ENCODE assay signal across 10 mouse cellular contexts in the genomic region with DNA sequence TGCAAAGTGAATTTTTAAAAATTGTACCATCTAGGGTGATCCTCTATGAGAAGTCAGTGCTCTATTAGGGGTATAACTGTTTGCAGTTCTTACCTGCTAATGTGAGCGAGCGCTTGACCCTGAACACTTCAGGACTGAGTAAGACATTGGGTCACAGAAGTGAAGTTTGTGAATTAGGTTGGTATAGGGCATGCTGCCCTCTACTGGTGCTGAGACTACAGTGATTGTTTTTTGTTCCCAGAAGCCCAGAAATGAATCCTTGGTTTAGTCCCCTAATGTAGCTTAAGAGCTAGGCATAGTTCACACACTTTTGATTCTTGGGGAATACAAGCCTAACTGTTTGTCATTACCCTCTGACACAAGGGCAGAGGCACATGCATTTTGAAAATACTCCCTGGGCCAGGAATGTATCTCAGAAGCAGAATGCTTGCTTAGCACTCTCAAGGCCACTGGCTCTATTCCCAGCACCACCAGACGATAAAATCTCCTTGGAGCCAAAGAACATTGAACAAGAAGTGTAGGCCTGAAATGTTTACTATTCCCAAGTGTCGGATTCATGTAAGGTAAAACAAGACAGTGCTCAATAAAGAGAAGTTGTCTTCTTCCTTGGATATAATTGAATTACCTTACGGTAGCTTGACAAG. TPM values are rescaled to one million over a fixed set of nuclear protein-coding genes. Genes with fewer than 3 reads are reported as not detected.
DNase-seq lines count a peak whose midpoint lies in the region; ATAC-seq and TF ChIP-seq lines count a peak whose summit lies in the region.
"Had no signal": no experiment of that assay in that cellular context is flagged by ENCODE, and none has a peak within 500 bp of the region (broad histone marks: within the 10 kb centered on the region; RNA-seq: fewer than 3 reads in every experiment).

No protein-coding gene starts in this region.

- no peak overlapping the region for H3K27ac ChIP-seq in kidney, adult 2 months (ENCODE audit: insufficient read depth, low read depth, low read length)
- H3K27ac ChIP-seq in kidney, embryonic 16.5 days (ENCODE audit: low read length): no peak overlapping the region
- H3K27ac ChIP-seq: hindbrain, embryonic 15.5 days had no signal

- TF ChIP-seq POLR2A in kidney, adult 2 months (IDR thresholded peaks at IDR 0.05; ENCODE audit: low read depth, low read length): no peak

- H3K4me2 ChIP-seq in kidney, embryonic 16.5 days (replicated peaks; ENCODE audit: low read depth, low read length): no peak overlapping the region
- H3K4me2 ChIP-seq: hindbrain, embryonic 15.5 days had no signal

- H3K36me3 ChIP-seq in kidney, adult 2 months (ENCODE audit: control insufficient read depth, insufficient read depth, low read length): no peaks in the 10 kb centered on the region
- no peaks in the 10 kb centered on the region for H3K36me3 ChIP-seq in kidney, embryonic 16.5 days (ENCODE audit: insufficient read depth, low read length)
- H3K36me3 ChIP-seq: hindbrain, embryonic 15.5 days had no signal

- no peaks in the 10 kb centered on the region for H3K9me3 ChIP-seq in kidney, embryonic 16.5 days (ENCODE audit: low read length)
- H3K9me3 ChIP-seq: hindbrain, embryonic 15.5 days; megakaryocyte, embryonic 14.5 days had no signal

- peak; percentile 21; the same call in 1 of the 2 replicates for TF ChIP-seq CTCF in kidney, adult 2 months (conservative IDR thresholded peaks at IDR 0.05; ENCODE audit: insufficient read depth, insufficient read length, low read depth, low read length)

- 61% methylated on average over 5 of the region's 5 CpGs for WGBS in kidney, adult 2 months
- WGBS in kidney, embryonic 16.5 days: 65% methylated on average over 5 of the region's 5 CpGs

- ATAC-seq in kidney, embryonic 16.5 days (ENCODE audit: low FRiP score, low TSS enrichment): no peak

- DNase-seq in kidney, adult 2 months: peak; percentile 44
- peak; percentile 14 for DNase-seq in urinary bladder, postnatal 25 days (ENCODE audit: low spot score)
- DNase-seq in urinary bladder, postnatal 4 days (ENCODE audit: low spot score in 2 of 2): no peak
- DNase-seq in embryo, embryonic 11 days: peak; percentile 50
- DNase-seq in lung, postnatal 36 days: peak; percentile 61
- no peak for DNase-seq in spleen, postnatal 14 days (ENCODE audit: low spot score in 2 of 2)
- DNase-seq in gastrocnemius, postnatal 10 days: no peak

- H3K9ac ChIP-seq in kidney, embryonic 16.5 days (replicated peaks; ENCODE audit: low read length): no peak overlapping the region
- H3K9ac ChIP-seq: hindbrain, embryonic 15.5 days had no signal

- H3K4me3 ChIP-seq in kidney, adult 2 months (ENCODE audit: insufficient read depth, low read depth, low read length): no peak overlapping the region
- H3K4me3 ChIP-seq in kidney, embryonic 16.5 days (ENCODE audit: low read length): no peak overlapping the region
- H3K4me3 ChIP-seq: hindbrain, embryonic 15.5 days; megakaryocyte, embryonic 14.5 days had no signal

- no peaks in the 10 kb centered on the region for H3K4me1 ChIP-seq in kidney, adult 2 months (ENCODE audit: control insufficient read depth, insufficient read depth, low read length)
- H3K4me1 ChIP-seq in kidney, embryonic 16.5 days (ENCODE audit: insufficient read depth, low read length): no peaks in the 10 kb centered on the region
- H3K4me1 ChIP-seq: hindbrain, embryonic 15.5 days had no signal

- H3K27me3 ChIP-seq in kidney, adult 2 months (replicated peaks; ENCODE audit: control insufficient read depth, insufficient read depth, low read length): no peaks in the 10 kb centered on the region; the same call in 1 of the 2 replicates
- H3K27me3 ChIP-seq in kidney, embryonic 16.5 days (ENCODE audit: insufficient read depth, low read length): peaks cover 6% of the 10 kb centered on the region; the same call in 1 of the 2 replicates
- H3K27me3 ChIP-seq: hindbrain, embryonic 15.5 days had no signal

RNA-seq across cellular contexts. Expression of a gene that starts 6.4 kb away (rescaled TPM):
- 6.1 and 10.8 TPM in 2 replicates for polyA plus RNA-seq in kidney, adult 2 months (2012; rRNA removed)
- 38.9 and 41.7 TPM in 2 replicates for polyA plus RNA-seq in kidney, embryonic 16.5 days (2015; fragmentation: Nextera tagmentation; extraction: Ambion mirVana)
- 10 to 100 TPM; 19.4 to 25.5 TPM for total RNA-seq in gastrocnemius, postnatal 10 days (2021)

RNA-seq across cellular contexts. Expression of a gene that starts 21.0 kb away (rescaled TPM):
- 3.2 and 3.5 TPM in 2 replicates for polyA plus RNA-seq in kidney, adult 2 months (2012; rRNA removed)
- 12.8 and 13.0 TPM in 2 replicates for polyA plus RNA-seq in kidney, embryonic 16.5 days (2015; fragmentation: Nextera tagmentation; extraction: Ambion mirVana)
- total RNA-seq in gastrocnemius, postnatal 10 days (2021): 10 to 100 TPM; 69.9 to 72.4 TPM

Comparison
In these comparisons a context has a peak if more than half of its experiments do, and no peak if none do; other contexts are left out.
1. DNase-seq: peak in kidney, adult 2 months (single experiment), urinary bladder, postnatal 25 days (single experiment), embryo, embryonic 11 days (single experiment) and lung, postnatal 36 days (single experiment); none in urinary bladder, postnatal 4 days (0 of 2), spleen, postnatal 14 days (0 of 2) and gastrocnemius, postnatal 10 days (single experiment).